Mouse (Mus musculus) spleen, postnatal 14 days (tissue): ENCODE data around the gene Gm3139.
"Not testable (repeated sequence)": the region's sequence is repeated elsewhere in the genome, so short reads cannot be mapped to it uniquely, and the experiment has no call there.

ENCODE experiments used
- DNase-seq, 2 experiments: peaks; one replicate each; pipeline ENCODE4 v3.0.0; 2021 to 2022; ENCODE audit warnings: low spot score in 2 of 2

Gene Gm3139

DNA sequence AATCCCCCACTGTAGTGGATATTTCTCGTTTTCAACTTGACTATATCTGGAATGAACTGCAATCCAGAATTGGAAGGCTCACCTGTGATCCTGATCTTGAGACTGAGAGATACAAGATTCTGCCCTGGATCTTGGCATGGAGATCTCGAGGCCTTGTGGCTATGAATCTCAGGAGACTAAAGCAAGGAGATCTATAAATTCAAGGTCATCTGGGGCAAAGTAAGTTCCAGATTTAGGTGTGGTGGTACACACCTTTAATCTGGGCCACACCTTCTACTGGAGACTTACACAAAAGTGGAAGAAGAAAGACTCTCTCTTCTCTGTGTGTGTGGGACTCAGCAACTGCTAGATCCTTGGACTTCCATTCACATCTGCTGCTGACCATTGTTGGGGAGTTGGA is at the start of gene Gm3139:
TSS of gene Gm3139 (plus strand) at position 301 of the 400 bp plus-strand sequence.
- DNase-seq, result not testable (repeated sequence)
